Mouse (Mus musculus) lung, postnatal 0 days (tissue): ENCODE measurements around the gene Nr0b2.

Experiments
- CTCF ChIP-seq: IDR thresholded peaks from 2 replicates; pipeline ENCODE4 v1.5.1; 2016; ENCODE audit warnings: antibody characterized with exemption, mild to moderate bottlenecking
- EP300 ChIP-seq: IDR thresholded peaks from 2 replicates; pipeline ENCODE4 v1.6.1; 2016; ENCODE audit warnings: antibody characterized with exemption, mild to moderate bottlenecking, control low read depth

GRCm38 (mm10) chr4:133504300-133504699, 48.9 kb upstream of the Nr0b2 start:
- no peak for TF ChIP-seq CTCF
- no peak for TF ChIP-seq EP300
